Mouse (Mus musculus): ENCODE results near the gene Hltf.
"Not testable (repeated sequence)": the region's sequence is repeated elsewhere in the genome, so short reads cannot be mapped to it uniquely, and the experiment has no call there.

Gene Hltf

DNA sequence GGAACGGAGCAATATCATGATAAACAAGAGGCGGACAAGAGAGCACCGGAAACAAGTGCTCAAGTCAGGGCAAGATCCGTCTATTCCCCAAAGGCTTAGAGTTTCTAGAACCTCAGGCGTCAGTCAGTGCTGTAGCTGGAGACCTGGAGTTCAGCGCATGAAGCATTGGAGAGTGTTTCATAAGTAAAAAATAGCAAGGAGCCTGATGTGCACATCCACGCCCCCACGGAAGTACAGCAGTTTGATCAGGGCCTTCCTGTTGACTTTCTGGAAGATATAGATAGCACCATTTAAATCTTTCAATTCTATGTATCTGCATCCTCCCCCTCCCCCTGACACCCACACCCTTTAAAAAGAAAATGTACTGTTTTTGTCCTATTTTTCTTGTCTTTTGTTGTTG is 46.7 kb downstream of the Hltf start:
- DNase-seq (ENCODE audit: low spot score in 2 of 2), result no peak

DNA sequence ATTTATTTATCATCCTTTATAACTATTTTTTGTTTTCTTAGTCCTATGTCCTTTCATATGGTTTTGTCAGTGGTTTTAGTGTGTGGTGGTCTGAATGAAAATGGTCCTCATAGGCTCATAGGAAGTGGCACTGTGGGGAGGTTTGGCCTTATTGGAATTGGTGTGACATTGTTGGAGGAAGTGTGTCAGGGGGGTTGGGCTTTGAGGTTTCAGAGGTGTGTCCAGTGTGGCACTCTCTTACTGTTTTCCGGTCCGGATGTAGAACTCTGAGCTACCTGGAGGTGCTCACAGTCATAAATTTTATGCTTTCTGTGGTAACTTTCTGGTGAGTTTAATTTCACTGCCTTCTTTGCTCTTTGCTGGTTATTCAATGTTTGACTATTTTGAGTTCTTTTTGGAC is 47.2 kb downstream of the Hltf start:
- peak; percentile 66 to 76 for DNase-seq (ENCODE audit: low spot score in 2 of 2)

DNA sequence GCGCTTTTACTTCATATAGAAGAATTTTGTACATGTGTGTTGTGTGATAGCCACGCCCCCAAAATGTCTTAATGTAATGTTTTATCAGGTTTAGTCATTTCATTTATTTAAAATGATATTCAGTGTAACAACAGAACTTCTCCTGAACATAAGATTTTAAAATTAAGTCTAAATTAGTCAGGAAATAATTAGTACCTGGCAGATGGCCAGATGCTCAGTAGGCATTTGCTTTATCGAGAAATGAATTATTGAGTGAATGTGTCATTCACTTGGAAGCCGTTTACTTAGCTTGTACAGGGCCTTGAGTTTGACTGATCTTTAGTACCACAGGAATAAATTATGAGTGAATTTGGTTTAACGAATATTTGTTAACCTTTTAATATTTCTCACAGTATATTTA is 51.3 kb downstream of the Hltf start:
- no peak for DNase-seq (ENCODE audit: low spot score in 2 of 2)

DNA sequence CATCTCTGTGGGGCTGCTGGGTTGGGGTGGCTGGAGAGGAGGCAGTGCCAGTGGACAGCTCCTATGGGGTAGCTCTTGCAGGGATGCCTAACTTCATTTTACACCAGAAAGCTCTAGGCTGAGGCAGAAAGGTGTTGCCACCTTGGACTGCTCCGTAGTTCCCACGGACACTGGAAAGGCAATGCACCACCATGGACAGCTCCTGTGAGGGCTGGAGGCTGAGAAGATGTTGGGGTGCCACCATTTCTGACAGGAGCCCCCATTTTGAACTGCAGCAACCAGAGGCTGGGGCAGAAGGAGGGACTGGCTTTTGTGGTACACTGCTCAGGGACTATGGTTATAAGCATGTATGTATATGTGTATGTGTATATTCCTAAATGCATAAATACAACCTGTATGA is 54.3 kb downstream of the Hltf start:
- no peak for DNase-seq (ENCODE audit: low spot score in 2 of 2)

DNA sequence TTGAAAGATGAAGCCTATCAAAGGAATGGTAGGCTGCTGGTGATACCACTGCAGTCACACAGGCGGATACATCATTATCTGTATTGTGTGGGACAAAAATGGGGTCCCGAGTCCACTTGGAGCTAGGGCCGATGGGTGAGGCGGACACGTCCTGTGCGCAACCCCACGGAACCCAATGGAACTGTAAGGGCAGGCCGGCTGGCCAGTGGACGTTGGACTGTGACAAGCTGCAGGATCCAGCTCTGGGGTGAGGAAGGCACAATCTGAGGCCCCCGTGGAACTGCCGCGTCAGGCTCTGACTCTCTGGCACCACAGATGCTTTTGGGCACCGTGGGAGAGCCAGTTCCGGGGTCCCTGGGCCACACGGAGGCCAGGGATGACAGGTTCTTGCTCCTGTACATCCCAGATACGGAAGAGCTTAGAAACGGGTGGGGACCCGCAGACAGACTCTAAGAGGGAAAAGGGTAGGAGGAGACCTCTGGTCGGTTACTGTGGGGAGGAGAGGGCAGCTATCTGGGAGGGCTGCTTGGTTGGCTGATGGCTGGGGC is 61.5 kb downstream of the Hltf start:
- no peak for DNase-seq (ENCODE audit: low spot score in 2 of 2)

DNA sequence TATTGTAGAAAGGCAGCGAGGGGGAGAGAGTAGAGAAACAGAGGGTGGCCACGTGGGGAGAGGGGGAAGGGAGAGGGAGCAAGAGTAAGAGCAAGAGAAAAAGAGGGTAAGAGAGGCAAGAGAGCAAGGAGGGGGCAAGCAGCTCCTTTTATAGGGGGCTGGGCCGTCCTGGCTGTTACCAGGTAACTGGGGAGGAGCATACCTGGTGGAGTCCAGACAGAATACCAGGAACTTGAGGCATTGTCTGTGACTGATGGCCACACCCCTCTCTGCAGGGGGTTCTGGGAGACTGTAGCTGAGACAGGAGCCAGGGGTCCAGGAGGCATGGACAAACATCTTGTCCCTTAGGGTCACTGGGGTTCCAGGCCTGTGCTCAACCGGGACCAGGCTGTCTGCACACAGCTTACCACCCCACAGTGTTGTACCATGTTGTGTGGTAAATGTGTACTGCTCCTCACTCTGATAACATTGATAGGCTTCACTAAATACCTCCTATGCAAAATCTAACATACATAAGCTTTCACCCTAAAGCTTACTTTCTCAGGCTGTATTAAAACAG is 62.2 kb downstream of the Hltf start:
- no peak for DNase-seq (ENCODE audit: low spot score in 2 of 2)

DNA sequence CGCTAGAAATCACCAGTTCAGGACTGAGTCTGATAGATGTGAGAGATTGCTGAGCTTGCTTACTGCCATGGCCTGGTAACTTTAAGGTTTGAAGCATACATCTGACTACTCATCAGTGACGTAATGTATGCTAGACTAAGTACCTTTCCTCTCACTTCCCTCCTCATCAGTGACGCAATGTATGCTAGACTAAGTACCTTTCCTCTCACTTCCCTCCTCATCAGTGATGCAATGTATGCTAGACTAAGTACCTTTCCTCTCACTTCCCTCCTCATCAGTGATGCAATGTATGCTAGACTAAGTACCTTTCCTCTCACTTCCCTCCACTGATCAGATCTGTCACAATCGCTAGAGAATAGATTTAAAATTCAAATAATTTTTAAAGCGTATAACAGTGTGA is 64.0 kb downstream of the Hltf start:
- not testable (repeated sequence) for DNase-seq (ENCODE audit: low spot score in 2 of 2)

DNA sequence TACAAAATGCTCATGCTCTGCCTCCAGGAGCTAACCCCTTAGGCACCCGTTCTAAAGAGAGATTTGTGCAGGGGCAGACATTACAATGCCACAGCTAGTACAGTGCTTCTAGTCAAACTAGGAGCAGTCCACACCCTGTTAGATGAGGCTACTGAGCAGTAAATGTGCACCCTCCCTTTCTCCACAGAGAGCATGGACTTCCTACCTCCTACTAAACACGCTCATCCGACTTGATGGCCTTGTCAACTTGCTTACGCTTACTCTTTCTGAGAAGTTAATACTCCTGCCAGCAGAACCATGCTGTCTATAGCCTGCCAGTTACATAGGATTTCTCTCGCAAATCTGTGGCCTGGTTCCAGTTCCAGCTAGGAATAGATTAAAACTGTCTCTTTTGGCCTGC is 68.0 kb downstream of the Hltf start:
- DNase-seq (ENCODE audit: low spot score in 2 of 2), result no peak

DNA sequence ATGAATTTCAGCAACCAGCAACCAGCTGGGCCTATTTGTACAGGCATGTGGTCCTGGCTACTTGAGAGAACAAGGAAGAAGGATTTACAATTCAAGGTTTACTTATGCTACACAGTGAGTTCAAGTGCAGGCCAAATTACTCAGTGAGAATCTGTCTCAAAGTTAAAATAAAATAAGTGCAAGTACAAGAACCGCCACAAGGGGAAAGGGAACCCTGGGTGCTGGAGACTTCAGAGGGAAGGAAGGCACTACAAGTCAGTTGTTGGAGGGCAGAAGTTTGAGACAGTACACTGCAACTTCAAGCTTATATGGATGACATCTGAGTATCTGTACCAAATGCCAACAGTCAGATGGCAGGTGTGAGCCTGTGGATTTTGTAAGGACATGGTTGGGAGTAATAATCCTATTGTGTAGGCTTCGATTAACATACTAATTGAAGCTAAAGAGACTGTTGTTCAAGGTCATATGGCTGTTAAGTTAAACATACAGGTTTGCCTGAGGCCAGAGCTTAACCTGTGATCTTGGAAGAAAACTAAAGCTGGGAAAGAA is 69.5 kb downstream of the Hltf start:
- no peak for DNase-seq (ENCODE audit: low spot score in 2 of 2)

DNA sequence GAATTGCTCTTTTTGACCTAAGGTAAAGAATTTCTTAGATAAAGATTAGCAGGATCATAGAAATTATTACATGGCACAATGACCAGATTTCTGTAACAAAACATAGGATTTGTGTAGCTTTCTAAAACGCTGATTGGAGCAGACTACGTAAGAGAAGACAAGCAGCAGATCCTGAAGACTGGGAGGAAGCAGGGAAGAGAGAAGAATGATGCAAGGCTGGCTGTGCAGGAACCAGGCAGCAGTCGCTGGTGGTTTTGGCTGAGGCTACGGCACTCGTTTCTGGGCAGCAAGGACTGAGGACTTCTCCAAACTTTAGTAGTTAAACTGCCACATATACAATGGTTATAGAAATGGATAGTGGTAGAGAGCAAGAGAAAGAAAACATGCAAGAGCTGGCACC is 71.9 kb downstream of the Hltf start:
- DNase-seq (ENCODE audit: low spot score in 2 of 2), result no peak

DNA sequence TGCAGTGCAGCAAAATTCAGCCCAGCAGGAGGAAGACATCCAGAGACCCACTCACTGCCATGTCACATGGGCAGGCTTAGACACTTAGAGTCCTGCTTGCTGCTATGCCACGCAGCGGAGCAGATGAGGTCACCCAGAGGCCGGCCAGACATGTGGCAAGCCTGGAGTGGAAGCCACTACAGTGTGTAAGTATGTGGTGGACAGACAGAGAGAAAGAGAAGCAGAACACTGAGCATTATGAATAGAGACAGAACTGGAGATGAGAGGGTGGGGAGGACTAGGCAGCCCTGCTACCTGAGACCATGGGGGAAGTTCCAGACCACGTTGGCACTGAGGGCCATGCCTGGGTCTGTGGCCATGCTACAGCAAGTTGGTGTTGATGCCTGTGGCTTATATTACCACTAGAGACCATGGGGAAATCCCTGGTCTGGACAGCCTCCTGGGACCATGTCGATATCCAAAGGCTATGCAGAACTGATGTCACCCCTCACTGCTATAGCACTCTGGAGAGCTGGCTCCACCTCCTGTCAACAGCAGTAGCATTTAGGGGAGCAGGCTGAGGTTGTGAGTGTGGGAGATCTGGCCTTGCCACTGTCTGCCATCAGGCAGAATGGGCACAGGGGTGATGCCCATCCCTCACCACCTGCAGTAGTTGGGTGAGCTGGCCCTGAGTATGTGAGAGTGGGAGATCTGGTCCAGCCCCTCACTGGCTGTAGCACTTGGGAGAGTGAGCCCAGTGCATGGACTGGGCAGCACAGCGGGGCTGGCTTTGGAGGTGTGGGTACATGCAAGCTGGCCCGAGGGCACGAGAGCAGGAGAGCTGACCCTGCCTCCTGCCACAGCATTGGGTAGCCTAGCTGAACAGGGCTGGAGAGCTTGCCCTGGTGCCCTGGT is 73.1 kb downstream of the Hltf start:
- DNase-seq (ENCODE audit: low spot score in 2 of 2), result peak in 1 of 2 experiments; percentile 28

DNA sequence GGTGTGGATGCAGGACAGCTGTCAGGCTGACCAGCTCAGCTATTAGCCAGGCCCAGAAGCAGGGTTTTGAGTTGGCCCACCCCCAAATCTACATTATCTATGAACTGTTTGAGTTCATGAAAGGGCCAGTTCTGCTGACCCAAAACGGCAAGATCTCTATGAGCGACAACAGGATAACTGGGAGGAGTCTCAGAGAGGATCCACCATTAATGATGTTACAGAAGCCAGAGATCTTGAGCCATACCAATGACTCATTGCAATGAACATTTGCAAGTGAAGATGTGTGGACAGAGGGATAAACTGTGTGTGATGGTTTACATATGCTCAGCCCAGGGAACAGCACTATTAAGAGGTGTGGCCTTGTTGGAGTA is 73.7 kb downstream of the Hltf start:
- DNase-seq (ENCODE audit: low spot score in 2 of 2), result no peak

DNA sequence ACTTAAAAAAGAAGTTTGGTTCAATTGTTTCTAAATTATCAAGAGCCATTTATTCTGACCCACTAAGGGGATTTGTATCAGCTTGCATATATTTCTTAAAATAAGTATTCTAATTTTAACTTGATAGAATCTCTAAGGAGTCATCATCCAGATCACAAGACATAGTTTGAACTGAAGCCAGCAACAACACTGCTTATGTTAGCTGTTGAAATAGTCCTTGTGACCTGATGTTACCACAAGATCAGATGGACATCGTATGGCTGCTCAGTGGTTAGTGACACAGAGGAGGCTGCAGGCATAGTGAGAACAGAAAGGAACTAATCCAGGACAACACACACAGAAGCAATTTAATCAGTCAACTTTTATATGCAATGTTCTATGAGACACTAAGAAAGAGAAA is 75.1 kb downstream of the Hltf start:
- DNase-seq (ENCODE audit: low spot score in 2 of 2), result no peak

DNA sequence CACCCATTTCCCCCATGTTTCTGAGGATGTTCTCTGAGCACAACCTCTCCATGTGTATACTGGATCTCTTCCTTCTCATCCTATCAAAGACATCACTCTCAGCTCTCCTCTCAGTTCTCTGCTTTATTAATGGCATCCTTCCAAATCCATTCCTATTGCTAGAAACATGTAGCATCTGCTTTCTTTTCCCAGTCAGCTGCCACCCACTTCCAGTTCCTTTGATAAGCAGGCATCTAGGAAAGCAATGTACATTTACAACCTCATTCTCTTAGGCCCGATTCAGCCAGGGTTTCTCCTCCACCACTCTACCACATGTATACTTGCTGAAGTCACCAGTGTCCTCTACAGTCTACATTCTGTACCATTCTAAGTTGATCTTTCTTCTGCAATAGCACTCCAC is 76.1 kb downstream of the Hltf start:
- DNase-seq (ENCODE audit: low spot score in 2 of 2), result no peak

DNA sequence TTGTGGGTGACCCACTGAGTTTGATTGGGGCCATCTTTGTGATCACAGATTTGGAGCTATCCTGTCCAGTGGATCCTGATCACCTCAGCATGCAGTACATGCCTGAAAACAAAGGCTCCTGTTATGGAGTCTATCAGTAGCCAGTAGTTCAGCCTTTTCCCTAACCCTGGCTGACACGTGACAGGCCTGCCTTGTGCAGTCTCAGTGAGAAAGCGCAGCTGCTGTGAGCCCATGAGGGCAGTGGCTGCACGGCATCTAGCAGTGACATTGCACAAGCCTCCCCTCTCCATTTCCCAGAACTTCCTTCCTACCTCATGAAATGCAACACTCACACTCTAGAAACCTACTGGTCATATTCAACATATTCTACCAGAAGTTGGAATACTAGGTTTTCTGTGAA is 76.9 kb downstream of the Hltf start:
- no peak for DNase-seq (ENCODE audit: low spot score in 2 of 2)

DNA sequence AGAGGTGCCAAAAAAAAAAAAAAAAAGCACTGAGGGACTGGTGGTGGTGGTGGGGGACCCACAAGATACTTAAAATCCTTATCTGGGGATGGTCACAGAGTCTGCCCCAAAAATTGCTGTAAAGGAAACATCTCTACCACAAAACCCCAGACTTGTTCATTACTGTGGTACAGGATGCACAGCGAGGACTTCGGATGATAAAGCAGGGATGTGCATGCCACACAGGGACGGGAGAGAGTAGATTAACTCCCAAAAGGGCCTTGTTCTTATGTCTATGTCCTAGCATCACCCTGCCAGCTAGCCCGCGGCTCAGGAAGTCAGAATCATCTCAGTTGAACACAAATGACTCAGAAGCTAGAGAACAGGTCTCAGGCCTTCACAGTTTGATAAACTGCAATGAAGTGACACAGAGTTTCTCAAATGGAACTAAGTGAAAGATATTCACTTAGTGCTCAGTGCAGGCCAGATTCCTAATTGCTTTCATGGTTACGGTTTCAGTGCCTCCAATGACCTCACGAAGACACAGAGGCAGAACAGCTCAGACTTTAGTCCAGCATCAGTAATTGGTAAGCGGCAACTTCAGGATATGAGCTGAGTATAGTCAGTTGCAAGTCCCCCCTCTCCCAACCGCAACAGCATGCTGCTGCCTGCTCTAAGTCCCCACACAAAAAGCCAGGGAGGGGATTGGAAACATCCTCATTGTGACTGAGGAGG is 79.4 kb downstream of the Hltf start:
- DNase-seq (ENCODE audit: low spot score in 2 of 2), result no peak

DNA sequence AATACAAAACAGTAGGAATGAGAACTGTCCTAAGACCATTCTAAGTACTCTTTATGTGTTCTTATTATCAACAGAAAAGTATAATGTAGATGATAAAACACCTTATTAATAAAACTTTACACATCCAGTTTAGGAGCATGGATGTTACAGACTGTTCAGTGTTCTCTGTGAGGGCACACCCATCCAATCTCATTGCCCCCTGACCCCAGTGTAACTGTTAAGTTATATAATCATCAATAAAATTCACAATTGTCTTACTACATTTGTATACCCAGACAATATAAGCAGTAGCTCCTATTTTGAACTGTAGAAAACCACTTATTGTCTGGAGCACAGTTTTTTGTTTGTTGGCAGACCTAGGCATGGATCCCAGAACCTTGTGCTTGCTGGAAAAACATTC is 83.6 kb downstream of the Hltf start:
- no peak for DNase-seq (ENCODE audit: low spot score in 2 of 2)

DNA sequence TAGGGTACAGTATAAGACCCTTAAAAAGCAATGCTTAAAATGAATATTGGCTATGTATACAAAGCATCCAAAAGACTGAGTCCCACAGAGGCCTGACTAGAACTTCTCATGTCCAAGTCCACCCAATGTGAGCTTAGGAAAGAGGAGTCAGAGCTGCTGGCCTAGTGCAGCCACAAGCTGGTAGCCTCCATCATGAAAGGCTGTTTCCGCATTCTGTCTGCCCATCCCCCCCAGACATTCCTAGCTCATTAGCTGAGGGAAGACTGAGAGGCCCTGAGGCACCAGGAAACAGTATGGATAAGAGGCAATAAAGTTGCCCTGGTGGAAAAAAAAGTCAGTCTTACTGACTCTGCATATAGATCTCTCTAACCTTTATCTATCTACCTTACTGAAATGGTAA is 84.1 kb downstream of the Hltf start:
- no peak for DNase-seq (ENCODE audit: low spot score in 2 of 2)

DNA sequence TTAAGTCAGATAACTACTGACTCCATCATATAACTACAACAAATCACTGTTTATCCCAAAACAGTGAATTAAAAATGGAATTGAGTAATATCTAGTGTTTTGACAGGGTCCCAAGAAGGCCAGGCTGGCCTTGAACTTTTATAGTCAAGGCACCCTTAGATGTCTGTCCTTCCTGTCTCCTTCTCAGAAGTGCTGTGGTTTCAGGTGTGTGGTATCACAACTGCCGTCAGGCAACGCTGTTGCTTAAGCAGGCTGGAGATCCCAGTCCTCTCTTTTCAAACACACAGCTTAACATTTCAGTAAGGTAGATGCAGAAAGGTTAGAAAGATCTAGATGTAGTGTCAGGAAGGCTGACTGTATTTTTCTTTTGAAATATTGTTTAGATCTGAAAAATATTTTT is 84.5 kb downstream of the Hltf start:
- DNase-seq (ENCODE audit: low spot score in 2 of 2), result no peak

DNA sequence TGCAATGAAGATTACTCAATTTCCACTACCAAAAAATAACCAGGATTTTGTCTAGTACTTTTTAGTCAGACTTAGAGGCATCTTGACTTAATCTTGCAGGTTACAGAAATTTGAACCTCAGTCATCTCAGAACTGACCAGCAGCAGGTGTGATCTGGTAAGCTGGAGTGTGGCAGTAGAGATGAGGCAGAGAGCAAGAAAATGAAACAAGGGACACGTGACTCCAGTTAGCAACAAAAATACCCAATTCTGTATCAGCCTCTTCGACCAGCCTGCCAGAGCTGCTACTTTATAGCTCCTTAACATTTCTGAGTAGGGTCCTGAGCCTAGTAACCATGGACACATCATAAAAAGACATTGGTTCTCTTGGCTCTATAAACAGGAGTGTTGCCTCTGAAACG is 85.0 kb downstream of the Hltf start:
- DNase-seq (ENCODE audit: low spot score in 2 of 2), result no peak

DNA sequence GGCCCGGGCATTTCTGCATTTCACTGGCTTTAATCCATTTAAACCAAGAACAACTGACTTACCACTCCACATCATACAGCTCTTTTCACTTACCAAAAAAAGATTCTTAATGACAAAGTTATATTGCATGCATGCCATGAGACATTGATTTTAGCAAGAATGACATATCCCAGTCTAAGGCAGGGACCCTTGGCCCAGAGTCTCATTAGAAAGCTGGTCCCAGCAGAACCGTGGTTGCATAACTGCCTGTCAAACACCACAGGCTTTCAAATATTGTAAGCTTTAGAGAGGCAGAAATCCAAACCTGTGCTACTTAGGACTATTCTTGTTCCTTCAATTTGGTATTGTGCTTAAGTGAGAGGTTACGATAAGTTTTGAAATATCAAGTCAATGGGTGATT is 86.1 kb downstream of the Hltf start:
- no peak for DNase-seq (ENCODE audit: low spot score in 2 of 2)

DNA sequence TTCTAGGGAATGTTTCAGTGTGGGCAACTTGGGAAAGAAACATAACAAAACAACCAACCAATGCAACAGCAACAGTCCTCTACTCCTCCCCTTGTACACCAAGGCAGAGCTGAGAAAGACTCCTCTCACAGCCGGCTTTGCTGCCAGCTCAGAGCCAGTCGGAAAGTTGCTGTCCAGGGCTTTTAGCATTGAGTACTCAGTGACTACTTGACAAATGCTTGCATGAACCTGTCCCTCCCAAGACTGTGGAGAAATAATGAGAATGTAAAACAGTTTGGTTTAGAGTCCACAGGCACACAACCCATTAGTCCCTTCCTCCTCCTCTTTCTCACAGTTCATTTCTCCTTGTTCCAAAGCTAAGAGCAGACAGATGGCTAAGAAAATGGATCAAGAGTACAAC is 86.8 kb downstream of the Hltf start:
- no peak for DNase-seq (ENCODE audit: low spot score in 2 of 2)

DNA sequence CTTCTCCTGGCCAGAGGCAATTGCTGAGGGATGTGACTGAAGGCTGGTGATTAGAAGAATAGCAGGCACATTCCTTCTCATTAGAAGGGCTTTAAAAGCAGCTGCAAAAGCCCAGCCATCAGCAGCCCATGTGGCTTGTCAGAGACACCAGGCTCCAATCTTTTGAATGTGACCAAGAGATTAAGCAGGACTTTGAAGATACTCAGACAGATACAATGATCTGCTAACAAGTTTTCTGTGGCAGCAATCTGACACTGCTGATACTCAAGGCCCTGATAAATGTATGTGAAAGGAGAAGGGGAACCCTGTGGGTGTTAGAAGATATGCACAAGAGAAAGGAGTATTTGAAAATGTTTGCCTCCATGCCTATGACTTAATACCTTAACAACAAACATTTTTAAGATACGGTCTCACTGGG is 88.1 kb downstream of the Hltf start:
- DNase-seq (ENCODE audit: low spot score in 2 of 2), result no peak

All from natural killer cell, adult 2 months (primary cell).